Mouse (Mus musculus) liver, embryonic 14.5 days (tissue): ENCODE data around the gene Asxl1.

Source experiments
- CTCF ChIP-seq: IDR thresholded peaks from 2 replicates; pipeline ENCODE4 v1.5.1; 2016; ENCODE audit warnings: antibody characterized with exemption, low read depth, control low read depth
- EP300 ChIP-seq: IDR thresholded peaks from 2 replicates; pipeline ENCODE4 v1.6.1; 2016; ENCODE audit warnings: antibody characterized with exemption, low read depth

- TF ChIP-seq CTCF (no peak), EP300 (no peak)
Observed at GRCm38 (mm10) chr2:153444254-153445136, 98.9 kb downstream of the Asxl1 start.
